Mouse (Mus musculus): Measurements from ENCODE around the gene Trex1. TPM values are rescaled to one million over a fixed set of nuclear protein-coding genes. Genes with fewer than 3 reads are reported as not detected.

Trex1 gene
- polyA plus RNA-seq, 1 experiment from 2014 or later = 15.3 TPM

DNA sequence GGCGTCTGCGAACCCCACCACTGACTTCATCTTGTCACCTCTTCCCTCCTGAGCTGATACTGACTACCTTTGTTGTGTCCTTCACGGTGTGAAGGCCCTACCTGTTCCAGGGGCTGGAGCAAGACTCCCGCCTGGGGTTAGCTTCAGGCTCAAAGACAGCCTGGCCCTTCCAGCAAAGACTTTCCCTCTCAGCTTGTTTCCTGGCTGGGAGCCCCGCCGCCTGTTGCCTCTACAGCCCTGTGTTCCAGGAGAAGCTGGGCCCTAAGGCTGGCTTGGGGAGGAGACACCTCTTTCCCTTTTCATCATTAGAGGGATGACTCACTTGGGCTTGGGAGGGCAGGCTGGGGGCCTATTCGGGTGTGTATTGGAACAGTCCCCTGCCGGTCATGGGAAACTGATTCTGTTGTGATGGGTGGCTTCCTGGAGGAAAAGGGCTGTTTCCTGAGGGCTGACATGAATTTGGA lies 20.6 kb downstream of the Trex1 start:
- Histone ChIP-seq H3K9ac (replicated peaks; ENCODE audit: low read length) (peak overlapping the region; percentile 56), H3K4me3 (replicated peaks; ENCODE audit: low read depth, low read length) (peak overlapping the region; percentile 51), H3K9me3 (ENCODE audit: control insufficient read depth, low read length) (no peaks in the 10 kb centered on the region), H3K27ac (replicated peaks; ENCODE audit: low read depth, low read length) (no peak overlapping the region), H3K4me1 (ENCODE audit: control insufficient read depth, insufficient read depth, low read length) (no peaks in the 10 kb centered on the region; the same call in 1 of the 2 replicates), H3K36me3 (ENCODE audit: control insufficient read depth, insufficient read depth, low read length) (no peaks in the 10 kb centered on the region), H3K27me3 (ENCODE audit: control insufficient read depth, insufficient read depth, low read length) (no peaks in the 10 kb centered on the region), H3K4me2 (ENCODE audit: low read length) (peak overlapping the region; percentile 87)
- ATAC-seq (ENCODE audit: low FRiP score, low TSS enrichment) (no peak), DNase-seq (peak; percentile 9)
- 19% methylated on average over 8 of the region's 8 CpGs for WGBS

DNA sequence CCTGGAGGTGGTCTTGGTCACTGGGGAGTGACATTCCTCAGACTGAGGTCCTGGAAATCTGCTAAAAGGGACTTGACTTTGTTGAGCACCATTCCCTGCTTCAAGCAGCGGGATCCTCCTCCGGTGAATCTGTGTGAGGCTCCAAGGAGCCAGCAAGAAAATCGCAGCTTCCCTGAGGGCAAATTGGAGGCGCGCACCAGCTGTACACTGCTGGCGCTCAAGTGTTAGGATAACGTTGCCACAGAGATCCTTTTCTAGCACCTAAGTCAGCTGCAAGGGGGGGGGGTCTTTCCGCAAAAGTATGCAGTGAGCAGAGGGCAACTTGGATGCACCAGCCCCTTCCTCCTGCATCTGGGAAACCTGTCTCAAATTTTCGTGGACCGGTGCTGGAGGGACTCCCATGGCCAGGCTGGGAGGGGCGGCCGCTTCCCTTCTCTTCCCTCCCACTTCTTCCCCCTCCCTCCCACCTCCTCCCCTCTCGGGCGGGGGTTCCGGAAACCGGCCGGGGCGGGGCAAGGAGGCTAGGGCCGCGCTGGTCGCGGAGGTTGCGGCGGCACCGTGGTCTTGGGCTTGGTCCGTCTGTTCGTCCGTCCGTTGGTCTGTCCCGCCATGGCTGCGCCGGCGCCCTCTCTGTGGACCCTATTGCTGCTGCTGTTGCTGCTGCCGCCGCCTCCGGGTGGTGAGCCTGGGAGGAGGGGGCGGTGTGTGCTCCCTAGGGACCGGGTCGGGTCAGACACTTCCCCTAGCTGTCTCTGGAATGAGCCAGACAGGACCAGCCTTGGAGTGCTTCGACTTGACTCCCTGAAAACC lies 21.2 kb downstream of the Trex1 start, which contains the start of gene Shisa5:
Shisa5 (plus strand) TSS at position 480 of the 810 bp plus-strand sequence.
- peak; percentile 53; the same call in 1 of the 2 replicates for ATAC-seq (ENCODE audit: low FRiP score, low TSS enrichment)
- WGBS = under 1% methylated on average over 40 of the region's 40 CpGs
- H3K27ac ChIP-seq (replicated peaks; ENCODE audit: low read depth, low read length) = no peak within 1 kb of the TSS

DNA sequence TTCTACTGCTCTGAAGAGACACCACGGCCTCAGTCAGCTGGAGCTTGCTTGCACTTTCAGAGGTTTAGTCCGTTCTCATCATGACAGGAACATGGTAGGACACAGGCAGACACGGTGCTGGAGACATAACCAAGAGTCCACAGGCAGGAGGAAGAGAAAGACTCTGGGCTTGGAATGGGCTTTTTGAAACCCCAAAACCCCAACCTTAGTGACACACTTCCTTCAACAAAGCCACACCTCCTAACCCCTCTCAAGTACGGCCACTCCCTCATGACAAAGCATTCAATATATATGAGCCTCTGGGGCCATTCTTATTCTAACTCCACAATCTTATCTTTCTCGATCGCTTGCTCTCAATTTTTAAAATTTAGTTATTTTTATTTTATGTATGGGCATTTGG lies 27.1 kb downstream of the Trex1 start:
- H3K27me3 ChIP-seq (ENCODE audit: control insufficient read depth, insufficient read depth, low read length) = no peaks in the 10 kb centered on the region
- no peaks in the 10 kb centered on the region for H3K9me3 ChIP-seq (ENCODE audit: control insufficient read depth, low read length)
- H3K27ac ChIP-seq (replicated peaks; ENCODE audit: low read depth, low read length) = no peak overlapping the region
- ATAC-seq (ENCODE audit: low FRiP score, low TSS enrichment) (no peak), DNase-seq (no peak)
- H3K4me3 ChIP-seq (replicated peaks; ENCODE audit: low read depth, low read length) = no peak overlapping the region
- no peaks in the 10 kb centered on the region for H3K4me1 ChIP-seq (ENCODE audit: control insufficient read depth, insufficient read depth, low read length)
- WGBS = 82% methylated on average over 6 of the region's 6 CpGs
- no peak overlapping the region for H3K4me2 ChIP-seq (ENCODE audit: low read length)
- no peak overlapping the region for H3K9ac ChIP-seq (replicated peaks; ENCODE audit: low read length)
- H3K36me3 ChIP-seq (ENCODE audit: control insufficient read depth, insufficient read depth, low read length) = peaks cover 6% of the 10 kb centered on the region; the same call in 1 of the 2 replicates

More for the DNA sequence above, 21.2 kb downstream of the Trex1 start, which contains the start of gene Shisa5:
- Histone ChIP-seq H3K27me3 (ENCODE audit: control insufficient read depth, insufficient read depth, low read length) (no peaks in the 10 kb centered on the region), H3K9ac (replicated peaks; ENCODE audit: low read length) (peak within 1 kb of the TSS; percentile 56), H3K4me2 (ENCODE audit: low read length) (peak within 1 kb of the TSS; percentile 87), H3K4me3 (replicated peaks; ENCODE audit: low read depth, low read length) (peak within 1 kb of the TSS; percentile 51), H3K9me3 (ENCODE audit: control insufficient read depth, low read length) (no peaks in the 10 kb centered on the region), H3K4me1 (ENCODE audit: control insufficient read depth, insufficient read depth, low read length) (no peaks in the 10 kb centered on the region; the same call in 1 of the 2 replicates), H3K36me3 (ENCODE audit: control insufficient read depth, insufficient read depth, low read length) (no peaks in the 10 kb centered on the region)
- peak; percentile 71 for DNase-seq

- no peaks in the 10 kb centered on the region for H3K9me3 ChIP-seq (ENCODE audit: control insufficient read depth, low read length)
Measured at GRCm38 (mm10) chr9:109031686-109032085, 27.8 kb downstream of the Trex1 start.

DNA sequence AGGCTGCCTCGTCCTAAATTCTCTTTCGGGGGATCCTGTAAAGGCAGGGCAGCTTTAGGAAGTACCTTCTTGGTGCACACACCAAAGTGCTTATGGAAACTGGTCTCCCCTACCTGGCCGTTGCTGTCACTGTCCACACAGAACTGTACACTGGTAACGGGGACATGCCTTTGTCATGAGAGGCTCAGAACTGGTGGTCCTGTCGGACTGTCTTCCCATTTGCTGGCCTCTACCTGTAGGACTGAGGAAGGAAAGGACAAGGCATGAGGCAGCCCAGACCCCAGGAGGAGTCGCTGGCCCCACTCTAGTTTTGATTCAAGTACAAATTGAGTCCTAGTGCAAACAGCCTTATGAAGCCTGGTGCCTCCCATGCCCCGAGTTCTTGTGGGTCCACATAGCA lies 28.5 kb downstream of the Trex1 start:
- H3K9me3 ChIP-seq (ENCODE audit: control insufficient read depth, low read length) = no peaks in the 10 kb centered on the region
- no peak overlapping the region for H3K9ac ChIP-seq (replicated peaks; ENCODE audit: low read length)
- no peak for ATAC-seq (ENCODE audit: low FRiP score, low TSS enrichment)
- H3K36me3 ChIP-seq (ENCODE audit: control insufficient read depth, insufficient read depth, low read length) = peaks cover 19% of the 10 kb centered on the region
- no peaks in the 10 kb centered on the region for H3K4me1 ChIP-seq (ENCODE audit: control insufficient read depth, insufficient read depth, low read length)
- no peak overlapping the region for H3K4me2 ChIP-seq (ENCODE audit: low read length)
- H3K27me3 ChIP-seq (ENCODE audit: control insufficient read depth, insufficient read depth, low read length) = no peaks in the 10 kb centered on the region
- H3K27ac ChIP-seq (replicated peaks; ENCODE audit: low read depth, low read length) = no peak overlapping the region
- WGBS = 89% methylated on average over 7 of the region's 7 CpGs
- no peak overlapping the region for H3K4me3 ChIP-seq (replicated peaks; ENCODE audit: low read depth, low read length)
- DNase-seq = no peak

More at GRCm38 (mm10) chr9:109031686-109032085, 27.8 kb downstream of the Trex1 start:
- no peak overlapping the region for H3K9ac ChIP-seq (replicated peaks; ENCODE audit: low read length)
- H3K4me3 ChIP-seq (replicated peaks; ENCODE audit: low read depth, low read length) = no peak overlapping the region
- no peak overlapping the region for H3K4me2 ChIP-seq (ENCODE audit: low read length)
- peaks cover 14% of the 10 kb centered on the region for H3K36me3 ChIP-seq (ENCODE audit: control insufficient read depth, insufficient read depth, low read length)
- no peaks in the 10 kb centered on the region for H3K27me3 ChIP-seq (ENCODE audit: control insufficient read depth, insufficient read depth, low read length)
- no peaks in the 10 kb centered on the region for H3K4me1 ChIP-seq (ENCODE audit: control insufficient read depth, insufficient read depth, low read length)
- H3K27ac ChIP-seq (replicated peaks; ENCODE audit: low read depth, low read length) = no peak overlapping the region
- DNase-seq (no peak), ATAC-seq (ENCODE audit: low FRiP score, low TSS enrichment) (no peak)
- WGBS = 85% methylated on average over 8 of the region's 8 CpGs

DNA sequence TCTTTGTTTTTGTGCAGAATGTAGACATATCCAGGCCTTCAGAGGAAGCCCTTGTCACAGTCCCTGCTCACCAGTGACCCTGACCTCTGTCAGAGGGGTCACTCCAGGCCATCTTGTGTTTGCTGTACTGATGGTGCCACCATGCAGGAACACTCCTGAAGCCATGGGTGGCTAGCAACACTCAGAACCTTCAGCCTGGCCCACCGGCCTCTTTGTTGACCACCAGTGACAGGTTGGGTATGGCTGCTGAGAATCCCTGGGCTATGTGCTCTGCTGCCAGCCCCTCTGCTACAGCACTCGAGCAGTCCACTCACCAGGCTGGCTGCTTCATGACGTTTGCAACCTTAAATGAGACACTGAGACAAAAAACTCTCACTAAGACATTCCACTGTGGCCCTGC lies 29.2 kb downstream of the Trex1 start:
- 74% methylated on average over 3 of the region's 3 CpGs for WGBS
- no peak for DNase-seq
- H3K27me3 ChIP-seq (ENCODE audit: control insufficient read depth, insufficient read depth, low read length) = no peaks in the 10 kb centered on the region
- no peak for ATAC-seq (ENCODE audit: low FRiP score, low TSS enrichment)
- peaks cover 26% of the 10 kb centered on the region for H3K36me3 ChIP-seq (ENCODE audit: control insufficient read depth, insufficient read depth, low read length)
- H3K9ac ChIP-seq (replicated peaks; ENCODE audit: low read length) = no peak overlapping the region
- no peak overlapping the region for H3K4me2 ChIP-seq (ENCODE audit: low read length)
- H3K4me1 ChIP-seq (ENCODE audit: control insufficient read depth, insufficient read depth, low read length) = no peaks in the 10 kb centered on the region
- no peaks in the 10 kb centered on the region for H3K9me3 ChIP-seq (ENCODE audit: control insufficient read depth, low read length)
- no peak overlapping the region for H3K27ac ChIP-seq (replicated peaks; ENCODE audit: low read depth, low read length)
- no peak overlapping the region for H3K4me3 ChIP-seq (replicated peaks; ENCODE audit: low read depth, low read length)

GRCm38 (mm10) chr9:109028919-109029318 lies 30.6 kb downstream of the Trex1 start:
- no peak for ATAC-seq (ENCODE audit: low FRiP score, low TSS enrichment)
- 89% methylated on average over 5 of the region's 5 CpGs for WGBS
- H3K36me3 ChIP-seq (ENCODE audit: control insufficient read depth, insufficient read depth, low read length) = peaks cover 29% of the 10 kb centered on the region

GRCm38 (mm10) chr9:109028421-109028820 lies 31.1 kb downstream of the Trex1 start:
- 83% methylated on average over 3 of the region's 3 CpGs for WGBS
- Histone ChIP-seq H3K4me2 (ENCODE audit: low read length) (no peak overlapping the region), H3K36me3 (ENCODE audit: control insufficient read depth, insufficient read depth, low read length) (peaks cover 30% of the 10 kb centered on the region), H3K27me3 (ENCODE audit: control insufficient read depth, insufficient read depth, low read length) (no peaks in the 10 kb centered on the region), H3K9ac (replicated peaks; ENCODE audit: low read length) (no peak overlapping the region), H3K9me3 (ENCODE audit: control insufficient read depth, low read length) (no peaks in the 10 kb centered on the region), H3K27ac (replicated peaks; ENCODE audit: low read depth, low read length) (no peak overlapping the region), H3K4me3 (replicated peaks; ENCODE audit: low read depth, low read length) (no peak overlapping the region), H3K4me1 (ENCODE audit: control insufficient read depth, insufficient read depth, low read length) (no peaks in the 10 kb centered on the region)
- DNase-seq (no peak), ATAC-seq (ENCODE audit: low FRiP score, low TSS enrichment) (no peak)

More at GRCm38 (mm10) chr9:109028919-109029318, 30.6 kb downstream of the Trex1 start:
- no peak overlapping the region for H3K4me2 ChIP-seq (ENCODE audit: low read length)
- no peaks in the 10 kb centered on the region for H3K27me3 ChIP-seq (ENCODE audit: control insufficient read depth, insufficient read depth, low read length)
- no peak for DNase-seq
- H3K4me1 ChIP-seq (ENCODE audit: control insufficient read depth, insufficient read depth, low read length) = no peaks in the 10 kb centered on the region
- no peak overlapping the region for H3K27ac ChIP-seq (replicated peaks; ENCODE audit: low read depth, low read length)
- H3K9me3 ChIP-seq (ENCODE audit: control insufficient read depth, low read length) = no peaks in the 10 kb centered on the region
- no peak overlapping the region for H3K4me3 ChIP-seq (replicated peaks; ENCODE audit: low read depth, low read length)
- H3K9ac ChIP-seq (replicated peaks; ENCODE audit: low read length) = no peak overlapping the region

- H3K36me3 ChIP-seq (ENCODE audit: control insufficient read depth, insufficient read depth, low read length) = peaks cover 37% of the 10 kb centered on the region
- H3K4me1 ChIP-seq (ENCODE audit: control insufficient read depth, insufficient read depth, low read length) = no peaks in the 10 kb centered on the region
- WGBS = 86% methylated on average over 8 of the region's 8 CpGs
- no peaks in the 10 kb centered on the region for H3K9me3 ChIP-seq (ENCODE audit: control insufficient read depth, low read length)
- H3K9ac ChIP-seq (replicated peaks; ENCODE audit: low read length) = no peak overlapping the region
- H3K27ac ChIP-seq (replicated peaks; ENCODE audit: low read depth, low read length) = no peak overlapping the region
- no peak for ATAC-seq (ENCODE audit: low FRiP score, low TSS enrichment)
- no peaks in the 10 kb centered on the region for H3K27me3 ChIP-seq (ENCODE audit: control insufficient read depth, insufficient read depth, low read length)
- H3K4me2 ChIP-seq (ENCODE audit: low read length) = no peak overlapping the region
- no peak for DNase-seq
- no peak overlapping the region for H3K4me3 ChIP-seq (replicated peaks; ENCODE audit: low read depth, low read length)
Measured at GRCm38 (mm10) chr9:109027521-109027920, 32.0 kb downstream of the Trex1 start.

Data from midbrain, embryonic 14.5 days (tissue).